Mouse (Mus musculus): ENCODE data around the gene Bpifb4. TPM values are rescaled to one million over a fixed set of nuclear protein-coding genes. Genes with fewer than 3 reads are reported as not detected.

The Bpifb4 gene
- total and polyA plus RNA-seq, 3 experiments: not detected

GRCm38 (mm10) chr2:153952897-153953296 lies 14.9 kb downstream of the Bpifb4 start:
- no peaks in the 10 kb centered on the region for H3K4me1 ChIP-seq (ENCODE audit: control insufficient read depth in 1 of 2, insufficient read depth in 2 of 2, low read length in 2 of 2)
- no peak overlapping the region for H3K9ac ChIP-seq (ENCODE audit: control insufficient read depth, low read depth, low read length, poor library complexity, severe bottlenecking)
- DNase-seq (ENCODE audit: low read depth, low spot score): peak; percentile 73
- H3K27ac ChIP-seq (ENCODE audit: control insufficient read depth, low read depth, low read length): no peak overlapping the region
- H3K27me3 ChIP-seq (ENCODE audit: control insufficient read depth in 1 of 2, insufficient read depth in 2 of 2, low read length in 2 of 2): no peaks in the 10 kb centered on the region
- no peaks in the 10 kb centered on the region for H3K9me3 ChIP-seq (replicated peaks; ENCODE audit: insufficient read depth, low read length)
- H3K79me2 ChIP-seq (ENCODE audit: control insufficient read depth, insufficient read depth, low read length, poor library complexity): no peaks in the 10 kb centered on the region
- no peak overlapping the region for H3K4me3 ChIP-seq (ENCODE audit: control insufficient read depth in 1 of 2, insufficient read depth in 1 of 2, low read depth in 2 of 2, low read length in 2 of 2)
- TF ChIP-seq CTCF (IDR thresholded peaks at IDR 0.05 in 2 of 3, conservative IDR thresholded peaks at IDR 0.05 in 1 of 3; ENCODE audit: control insufficient read depth in 1 of 3, insufficient read depth in 1 of 3, low read depth in 2 of 3, low read length in 3 of 3, poor library complexity in 1 of 3, severe bottlenecking in 1 of 3) (peak; percentile 63 to 88 (median 83)), RAD21 (IDR thresholded peaks at IDR 0.05; ENCODE audit: low read depth, low read length) (peak; percentile 52), SMC3 (IDR thresholded peaks at IDR 0.05; ENCODE audit: low read depth, low read length) (peak; percentile 51), MYB (IDR thresholded peaks at IDR 0.05; ENCODE audit: low read depth, low read length) (no peak), TCF12 (IDR thresholded peaks at IDR 0.05; ENCODE audit: low read depth, low read length) (no peak), NRF1 (IDR thresholded peaks at IDR 0.05; ENCODE audit: insufficient read depth, low read depth, low read length, poor library complexity, severe bottlenecking) (no peak)
- no peaks in the 10 kb centered on the region for H3K36me3 ChIP-seq (ENCODE audit: control insufficient read depth in 1 of 2, insufficient read depth in 2 of 2, low read length in 2 of 2)

DNA sequence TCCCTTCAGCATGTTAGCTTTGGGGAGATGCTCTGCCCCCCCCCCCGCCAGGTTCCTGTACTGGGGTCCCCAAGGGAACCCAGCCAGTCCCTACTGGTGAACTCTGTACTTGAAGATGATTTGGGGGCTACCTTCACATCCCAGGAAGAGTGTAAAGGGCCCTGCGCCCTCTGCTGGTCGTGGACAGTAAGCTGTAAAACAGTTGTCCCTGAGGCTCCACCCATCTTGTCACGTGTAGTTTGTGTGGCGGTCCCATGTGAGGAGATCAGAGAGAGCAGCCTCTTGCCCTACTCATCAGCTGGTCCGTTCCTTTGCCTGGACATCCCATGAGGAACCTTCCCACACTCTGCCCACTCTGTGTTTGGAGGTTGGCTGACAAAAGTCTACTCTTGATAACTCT lies 15.8 kb downstream of the Bpifb4 start:
- TF ChIP-seq ZNF384 (IDR thresholded peaks at IDR 0.05; ENCODE audit: low read depth, low read length) (no peak), USF1 (IDR thresholded peaks at IDR 0.05; ENCODE audit: low read depth, low read length) (peak; percentile 72), EP300 (IDR thresholded peaks at IDR 0.05; ENCODE audit: low read depth in 1 of 2, low read length in 2 of 2) (no peak), TAL1 (IDR thresholded peaks at IDR 0.05; ENCODE audit: low read length) (no peak), BHLHE40 (IDR thresholded peaks at IDR 0.05; ENCODE audit: borderline replicate concordance, low read depth, low read length) (0 out of 2 replicates have a peak, but pooled peaks have one; percentile 19), TCF12 (IDR thresholded peaks at IDR 0.05; ENCODE audit: low read depth, low read length) (no peak), ZKSCAN1 (IDR thresholded peaks at IDR 0.05; ENCODE audit: low read depth, low read length) (no peak), RAD21 (IDR thresholded peaks at IDR 0.05; ENCODE audit: low read depth, low read length) (peak; percentile 9), CTCF (IDR thresholded peaks at IDR 0.05 in 2 of 3, conservative IDR thresholded peaks at IDR 0.05 in 1 of 3; ENCODE audit: control insufficient read depth in 1 of 3, insufficient read depth in 1 of 3, low read depth in 2 of 3, low read length in 3 of 3, poor library complexity in 1 of 3, severe bottlenecking in 1 of 3) (peak; percentile 50 to 71 (median 69)), SMC3 (IDR thresholded peaks at IDR 0.05; ENCODE audit: low read depth, low read length) (peak; percentile 50)
- Histone ChIP-seq H3K9ac (ENCODE audit: control insufficient read depth, low read depth, low read length, poor library complexity, severe bottlenecking) (no peak overlapping the region), H3K79me2 (ENCODE audit: control insufficient read depth, insufficient read depth, low read length, poor library complexity) (no peaks in the 10 kb centered on the region), H3K4me1 (ENCODE audit: control insufficient read depth in 1 of 2, insufficient read depth in 2 of 2, low read length in 2 of 2) (no peaks in the 10 kb centered on the region), H3K4me3 (ENCODE audit: control insufficient read depth in 1 of 2, insufficient read depth in 1 of 2, low read depth in 2 of 2, low read length in 2 of 2) (no peak overlapping the region), H3K9me3 (replicated peaks; ENCODE audit: insufficient read depth, low read length) (no peaks in the 10 kb centered on the region), H3K27me3 (ENCODE audit: control insufficient read depth in 1 of 2, insufficient read depth in 2 of 2, low read length in 2 of 2) (no peaks in the 10 kb centered on the region), H3K36me3 (ENCODE audit: control insufficient read depth in 1 of 2, insufficient read depth in 2 of 2, low read length in 2 of 2) (no peaks in the 10 kb centered on the region), H3K27ac (ENCODE audit: control insufficient read depth, low read depth, low read length) (no peak overlapping the region)
- DNase-seq (ENCODE audit: low read depth, low spot score): peak; percentile 64

- Histone ChIP-seq H3K79me2 (ENCODE audit: control insufficient read depth, insufficient read depth, low read length, poor library complexity) (no peaks in the 10 kb centered on the region), H3K9me3 (replicated peaks; ENCODE audit: insufficient read depth, low read length) (no peaks in the 10 kb centered on the region), H3K27me3 (ENCODE audit: control insufficient read depth in 1 of 2, insufficient read depth in 2 of 2, low read length in 2 of 2) (no peaks in the 10 kb centered on the region), H3K27ac (ENCODE audit: control insufficient read depth, low read depth, low read length) (no peak overlapping the region), H3K9ac (ENCODE audit: control insufficient read depth, low read depth, low read length, poor library complexity, severe bottlenecking) (no peak overlapping the region), H3K36me3 (ENCODE audit: control insufficient read depth in 1 of 2, insufficient read depth in 2 of 2, low read length in 2 of 2) (no peaks in the 10 kb centered on the region), H3K4me3 (ENCODE audit: control insufficient read depth in 1 of 2, insufficient read depth in 1 of 2, low read depth in 2 of 2, low read length in 2 of 2) (no peak overlapping the region), H3K4me1 (ENCODE audit: control insufficient read depth in 1 of 2, insufficient read depth in 2 of 2, low read length in 2 of 2) (no peaks in the 10 kb centered on the region)
- TF ChIP-seq MEF2A (IDR thresholded peaks at IDR 0.05; ENCODE audit: extremely low read depth, insufficient replicate concordance, low read depth, low read length, poor library complexity, severe bottlenecking): no peak
- DNase-seq (ENCODE audit: low read depth, low spot score): no peak
These were observed 24.9 kb downstream of the Bpifb4 start for GRCm38 (mm10) chr2:153962821-153963331.
